Mouse (Mus musculus) c-Kit-positive CD71-positive TER-119-negative erythroid progenitor cells, embryonic 14.5 days (primary cell): Measurements from ENCODE around the gene Hamp.
"Not testable (repeated sequence)": the region's sequence is repeated elsewhere in the genome, so short reads cannot be mapped to it uniquely, and the experiment has no call there.

ENCODE experiments used
- DNase-seq: peaks from one replicate; pipeline ENCODE4 v3.0.0-alpha.2; 2013; ENCODE audit warnings: low read depth

Gene Hamp

GRCm38 (mm10) chr7:30956357-30956751 is 12.5 kb upstream of the Hamp start:
- DNase-seq, result no peak

DNA sequence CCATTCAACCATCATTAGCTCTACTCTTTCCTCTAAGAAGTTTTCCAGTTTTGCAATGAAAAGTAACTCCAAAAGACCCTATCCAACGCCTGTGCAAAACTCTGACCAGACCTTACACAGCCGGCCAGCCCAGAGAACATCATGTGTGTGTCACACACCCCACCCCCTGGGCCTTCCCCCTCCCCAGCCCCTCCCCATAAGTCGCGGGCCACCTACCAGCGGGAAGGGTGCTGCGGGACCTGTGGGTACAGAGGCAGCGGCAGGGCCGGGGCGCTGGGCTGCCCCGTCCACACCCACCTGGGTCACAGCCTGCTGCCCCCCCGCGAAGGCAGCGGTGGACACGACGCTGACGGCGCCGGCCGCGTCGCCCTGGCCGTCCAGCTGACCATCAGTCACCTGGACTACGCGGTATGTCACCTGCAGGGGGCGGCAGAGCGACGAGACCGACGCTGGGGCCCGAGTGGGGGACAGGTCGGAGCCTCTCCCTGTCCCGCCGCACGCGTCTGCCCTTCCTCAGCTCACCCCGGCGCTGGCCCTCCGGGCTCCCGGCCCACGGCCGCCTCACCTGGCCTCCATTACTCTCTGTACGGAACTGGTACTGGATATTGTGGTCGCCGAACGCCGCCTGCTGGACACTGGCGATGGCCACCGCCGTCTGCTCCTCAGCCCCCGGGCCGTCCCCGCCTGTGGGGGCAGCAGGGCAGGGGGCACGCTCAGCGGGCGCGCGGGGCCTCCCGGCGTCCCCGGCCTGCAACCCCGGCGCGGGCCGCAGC is 11.9 kb upstream of the Hamp start:
- DNase-seq, result peak; percentile 68

DNA sequence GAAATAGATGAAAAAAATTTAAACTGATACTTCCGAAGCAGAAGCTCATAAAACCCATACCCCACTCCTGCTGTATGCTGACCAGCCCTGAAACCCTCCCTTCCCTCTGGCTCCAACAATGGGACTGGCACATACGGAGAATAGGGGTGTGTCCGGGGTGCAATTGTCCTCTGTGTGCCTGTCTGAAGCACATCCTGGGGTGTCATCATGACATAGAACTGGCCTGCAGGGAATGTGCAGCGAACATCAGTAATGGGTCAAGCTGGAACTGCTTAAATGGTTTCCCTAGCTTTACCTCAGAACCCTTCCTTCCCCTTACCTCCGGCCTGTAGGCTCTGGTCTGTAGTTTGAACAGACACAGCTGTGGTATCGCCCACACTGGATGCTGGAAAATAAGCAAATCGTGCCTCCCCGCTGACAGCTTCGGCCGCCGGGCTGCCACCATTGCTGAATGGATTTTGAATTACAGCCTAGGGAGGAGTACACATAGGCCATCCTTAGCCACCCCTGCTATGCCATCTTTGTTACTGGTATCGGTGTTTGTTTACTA is 11.2 kb upstream of the Hamp start:
- DNase-seq, result no peak

DNA sequence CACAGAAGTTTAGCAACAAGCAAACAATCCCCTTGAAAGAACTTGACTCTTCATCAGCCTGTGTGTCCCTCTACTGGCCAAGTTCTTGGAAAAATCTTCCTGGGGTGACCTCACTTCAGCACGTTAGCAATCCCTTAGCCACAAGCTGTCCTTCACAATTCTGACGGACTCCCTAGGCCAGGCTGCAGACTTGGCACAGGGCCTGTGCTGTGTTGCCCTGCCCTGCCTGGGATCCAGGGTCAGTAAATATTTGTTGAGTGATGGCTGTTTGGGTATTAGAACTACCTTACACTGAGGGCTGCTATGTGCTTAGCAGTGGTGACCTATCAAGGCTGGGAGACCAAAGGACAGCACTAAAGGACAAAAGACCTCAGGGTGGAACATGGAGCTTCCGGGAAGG is 10.2 kb upstream of the Hamp start:
- DNase-seq, result no peak

- DNase-seq, result no peak
These were observed 9.6 kb upstream of the Hamp start for GRCm38 (mm10) chr7:30953459-30953858.

GRCm38 (mm10) chr7:30952441-30953265 is 8.8 kb upstream of the Hamp start:
- no peak for DNase-seq

DNA sequence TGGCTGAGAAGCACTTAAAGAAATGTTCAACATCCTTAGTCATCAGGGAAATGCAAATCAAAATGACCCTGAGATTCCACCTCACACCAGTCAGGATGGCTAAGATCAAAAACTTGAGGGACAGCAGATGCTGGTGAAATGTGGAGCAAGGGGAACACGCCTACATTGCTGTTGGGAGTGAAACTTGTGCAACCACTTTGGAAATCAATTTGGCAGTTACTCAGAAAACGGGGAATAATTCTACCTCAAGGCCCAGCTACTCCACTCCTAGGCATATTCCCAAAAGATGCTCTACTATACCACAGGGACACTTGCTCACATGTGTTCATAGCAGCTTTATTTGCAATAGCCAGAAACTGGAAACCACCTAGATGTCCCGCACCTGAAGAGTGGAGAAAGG is 6.1 kb upstream of the Hamp start:
- DNase-seq, result not testable (repeated sequence)

GRCm38 (mm10) chr7:30945876-30946275 is 2.0 kb upstream of the Hamp start:
- DNase-seq, result no peak

- DNase-seq, result not testable (repeated sequence)
These were observed 1.6 kb upstream of the Hamp start for GRCm38 (mm10) chr7:30945466-30945865.

DNA sequence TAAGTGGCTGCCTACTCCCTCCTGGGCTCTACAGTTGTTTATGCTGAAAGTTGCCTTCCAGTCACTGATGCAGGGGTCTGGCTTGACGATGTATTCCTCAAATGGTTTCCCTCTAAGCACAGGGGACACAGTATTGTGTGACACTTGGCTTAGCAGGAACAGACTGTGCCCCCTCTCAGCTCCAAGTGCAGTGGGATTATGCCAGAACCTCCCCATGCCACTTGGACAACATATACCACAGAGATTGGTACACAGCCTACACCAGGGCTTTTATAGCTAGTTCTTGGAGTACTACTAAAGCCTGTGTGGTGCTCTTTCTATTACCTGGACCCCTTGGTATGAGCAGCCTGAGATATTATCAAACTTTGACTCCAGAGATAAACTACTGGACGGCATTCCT is 874 bp upstream of the Hamp start:
- not testable (repeated sequence) for DNase-seq

GRCm38 (mm10) chr7:30942365-30942764 is 1.5 kb downstream of the Hamp start:
- not testable (repeated sequence) for DNase-seq

DNA sequence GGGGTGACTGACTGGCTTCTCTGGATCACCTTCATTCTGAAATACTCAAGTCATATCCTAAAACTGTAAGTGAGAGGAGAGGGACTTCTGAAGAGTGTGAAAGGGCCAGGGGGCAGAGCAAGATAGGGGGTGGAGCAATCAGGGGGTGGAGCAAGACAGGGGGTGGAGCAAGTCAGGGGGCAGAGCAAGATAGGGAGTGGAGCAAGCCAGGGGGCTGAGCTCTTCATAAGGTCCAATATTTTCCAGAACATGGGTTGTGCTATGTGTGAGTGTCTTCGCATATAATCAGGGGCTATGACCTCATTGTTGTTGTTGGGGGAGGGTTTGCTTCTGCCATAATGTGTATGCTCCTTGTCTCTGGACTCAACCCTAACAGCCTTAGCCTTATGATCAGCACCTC is 3.8 kb downstream of the Hamp start:
- DNase-seq, result not testable (repeated sequence)

DNA sequence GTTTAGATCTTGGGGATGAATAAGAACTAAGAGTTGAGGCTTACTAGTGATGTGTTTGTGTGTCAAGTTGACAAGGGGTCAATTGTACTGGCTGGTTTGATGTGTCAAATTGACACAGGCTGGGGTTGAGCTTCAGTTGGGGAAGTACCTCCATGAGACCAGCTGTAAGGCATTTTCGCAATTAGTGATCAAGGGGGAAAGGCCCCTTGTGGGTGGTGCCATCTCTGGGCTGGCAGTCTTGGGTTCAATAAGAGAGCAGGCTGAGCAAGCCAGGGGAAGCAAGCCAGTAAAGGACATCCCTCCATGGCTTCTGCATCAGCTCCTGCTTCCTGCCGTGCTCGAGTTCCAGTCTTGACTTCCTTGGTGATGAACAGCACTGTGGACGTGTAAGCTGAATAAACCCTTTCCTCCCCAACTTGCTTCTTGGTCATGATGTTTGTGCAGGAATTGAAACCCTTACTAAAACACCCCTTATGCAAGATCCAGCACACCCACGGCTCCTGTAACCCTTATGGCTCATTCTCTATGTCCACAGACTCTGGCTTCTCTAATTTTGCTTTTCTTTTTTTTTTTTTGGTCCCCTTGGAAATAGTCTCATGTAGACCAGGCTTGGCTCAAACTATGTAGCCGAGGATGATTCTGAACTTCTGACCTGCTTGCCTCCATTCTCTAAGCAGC is 8.3 kb downstream of the Hamp start:
- DNase-seq, result not testable (repeated sequence)

DNA sequence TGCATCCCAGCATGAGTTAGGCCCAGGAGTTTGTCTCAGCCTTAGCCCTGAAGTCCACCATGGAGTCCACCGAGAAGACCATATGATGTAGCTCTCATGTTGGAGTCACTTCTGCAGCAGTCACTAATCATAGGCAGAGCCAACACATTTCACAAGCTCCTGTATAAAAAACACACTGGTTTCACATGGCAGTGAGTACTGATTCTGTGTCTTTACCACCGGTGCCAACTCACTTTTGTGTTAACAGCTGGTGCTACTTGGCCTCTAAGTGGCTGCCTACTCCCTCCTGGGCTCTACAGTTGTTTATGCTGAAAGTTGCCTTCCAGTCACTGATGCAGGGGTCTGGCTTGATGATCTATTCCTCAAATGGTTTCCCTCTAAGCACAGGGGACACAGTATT is 19.3 kb downstream of the Hamp start, which contains the start of gene Hamp2:
TSS of gene Hamp2 (minus strand) at position 101 of the 400 bp plus-strand sequence.
- DNase-seq, result not testable (repeated sequence)

- DNase-seq, result no peak
These were observed 19.8 kb downstream of the Hamp start for GRCm38 (mm10) chr7:30924071-30924470.

DNA sequence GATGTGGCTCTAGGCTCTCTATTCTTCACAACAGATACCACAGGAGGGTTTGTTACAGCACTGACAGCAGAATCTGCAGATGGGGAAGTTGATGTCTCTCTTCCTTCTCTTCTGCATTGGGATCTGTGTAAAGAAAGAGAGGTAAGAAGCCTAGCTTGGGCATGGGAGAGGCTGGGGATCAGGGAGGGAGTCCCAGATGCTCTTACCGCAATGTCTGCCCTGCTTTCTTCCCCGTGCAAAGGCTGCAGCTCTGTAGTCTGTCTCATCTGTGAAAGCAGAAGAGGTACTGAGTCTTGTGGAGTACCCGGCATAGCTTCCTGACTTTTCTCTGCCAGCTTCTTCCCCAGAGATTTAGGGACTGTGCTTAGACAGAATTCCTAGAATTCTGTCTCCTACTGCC is 21.3 kb downstream of the Hamp start:
- not testable (repeated sequence) for DNase-seq

- peak; percentile 30 for DNase-seq
These were observed 23.6 kb downstream of the Hamp start for GRCm38 (mm10) chr7:30920217-30920616.

GRCm38 (mm10) chr7:30917219-30917618 is 26.6 kb downstream of the Hamp start:
- DNase-seq, result no peak

- DNase-seq, result no peak
These were observed 27.1 kb downstream of the Hamp start for GRCm38 (mm10) chr7:30916713-30917112.

- no peak for DNase-seq
These were observed 29.1 kb downstream of the Hamp start, which contains the start of gene Mag for GRCm38 (mm10) chr7:30914732-30915131. TSS of gene Mag (minus strand) at chr7:30914873.

GRCm38 (mm10) chr7:30909773-30910172 is 34.1 kb downstream of the Hamp start:
- no peak for DNase-seq

GRCm38 (mm10) chr7:30908992-30909431 is 34.8 kb downstream of the Hamp start:
- DNase-seq, result no peak
